Mouse (Mus musculus) liver, adult 2 months (tissue): Measurements from ENCODE around the gene Rcan1.

Experiments used
- CTCF ChIP-seq: fragments of 200-500 bp; IDR thresholded peaks from 2 replicates; pipeline ENCODE4 v1.5.1; 2011; ENCODE audit warnings: low read depth, low read length, control low read depth
- POLR2A ChIP-seq: fragments of 200-500 bp; IDR thresholded peaks from 2 replicates; pipeline ENCODE4 v1.6.1; 2011; ENCODE audit warnings: low read length, control low read depth; ENCODE audit not compliant: insufficient read depth; ENCODE audit errors: extremely low read depth

GRCm38 (mm10) chr16:92422435-92423362 is 48.0 kb downstream of the Rcan1 start:
- no peak for TF ChIP-seq POLR2A
- no peak for TF ChIP-seq CTCF
